Mouse (Mus musculus): Measurements from ENCODE around the gene Rnf38.

DNA sequence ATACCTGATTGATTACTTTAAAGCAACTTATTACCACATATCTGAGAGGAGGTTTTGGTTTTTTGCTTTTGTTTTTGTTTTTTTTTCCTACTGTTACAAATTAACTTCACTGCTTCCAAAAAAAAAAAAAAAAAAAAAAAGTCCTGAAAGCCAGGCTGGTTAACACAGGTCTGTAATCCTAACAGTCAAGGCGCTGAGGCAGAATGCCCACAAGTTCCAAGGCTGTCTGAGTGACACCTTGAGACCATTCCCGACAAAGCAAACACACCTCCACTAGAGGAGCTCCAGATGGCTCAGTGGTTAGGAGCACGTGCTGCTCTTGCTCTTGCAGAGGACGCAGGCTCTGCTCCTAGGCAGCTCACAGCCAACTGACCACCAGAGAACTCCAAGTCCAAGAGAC, 10.1 kb downstream of the Rnf38 start:
- no peak for TF ChIP-seq CTCF (IDR thresholded peaks at IDR 0.05; ENCODE audit: borderline replicate concordance, insufficient read depth, low read depth, low read length)
- no peak for TF ChIP-seq POLR2A (IDR thresholded peaks at IDR 0.05; ENCODE audit: borderline replicate concordance, insufficient read depth, low read length)

Data from cerebellum, adult 2 months (tissue).